Mouse (Mus musculus) C2C12 (cell line): ENCODE measurements at regions not wholly inside any gene's neighbourhood (a gene's known extent, or its start where the extent isn't known, plus 50 kb on each side); places are given as distances from the start of the nearest gene placed in this dataset.

Experiments used
- CTCF ChIP-seq: IDR thresholded peaks from one replicate; pipeline ENCODE4 v1.5.1; 2011; ENCODE audit not compliant: control insufficient read depth, insufficient read depth, insufficient read length
- MAX ChIP-seq: IDR thresholded peaks from one replicate; pipeline ENCODE4 v1.6.1; 2011; ENCODE audit warnings: mild to moderate bottlenecking, control low read depth
- USF1 ChIP-seq: IDR thresholded peaks from one replicate; pipeline ENCODE4 v1.6.1; 2011; ENCODE audit warnings: low read depth, mild to moderate bottlenecking, control low read depth, moderate library complexity

GRCm38 (mm10) chr4:56160551-56161256, 579.2 kb upstream of the Gm26657 start:
- TF ChIP-seq CTCF (no peak), MAX (no peak), USF1 (no peak)
